Mouse (Mus musculus) hindbrain, postnatal 0 days (tissue): ENCODE data around the gene Psmb8. TPM values are rescaled to one million over a fixed set of nuclear protein-coding genes. Genes with fewer than 3 reads are reported as not detected.
"Not testable (repeated sequence)": the region's sequence is repeated elsewhere in the genome, so short reads cannot be mapped to it uniquely, and the experiment has no call there.

ENCODE experiments used
- ATAC-seq: fragments of 200-750 bp; cut with Nextera tagmentation; 2 replicates; pipeline ENCODE4 v1.8.0; 2017; ENCODE audit warnings: mild to moderate bottlenecking, moderate TSS enrichment, moderate library complexity
- DNase-seq: peaks from one replicate; pipeline ENCODE4 v3.0.0-alpha.2; 2015; ENCODE audit warnings: low spot score
- H3K27ac ChIP-seq: fragments of 300-500 bp; sonication (generic); 2 replicates; pipeline ENCODE4 v1.5.1; 2014; ENCODE audit warnings: mild to moderate bottlenecking
- H3K27me3 ChIP-seq: fragments of 300-500 bp; sonication (generic); 2 replicates; pipeline ENCODE4 v1.6.1; 2014; ENCODE audit warnings: low read length, mixed read lengths; ENCODE audit not compliant: insufficient read depth
- H3K36me3 ChIP-seq: fragments of 300-500 bp; sonication (generic); 2 replicates; pipeline ENCODE4 v1.6.1; 2014; ENCODE audit warnings: low read length, mixed read lengths; ENCODE audit not compliant: insufficient read depth
- H3K4me1 ChIP-seq: fragments of 300-500 bp; sonication (generic); 2 replicates; pipeline ENCODE4 v1.6.1; 2014; ENCODE audit warnings: antibody characterized with exemption, low read length, mixed read lengths; ENCODE audit not compliant: insufficient read depth
- H3K4me2 ChIP-seq: fragments of 300-500 bp; sonication (generic); 2 replicates; pipeline ENCODE4 v1.6.1; 2014; ENCODE audit warnings: low read depth, mild to moderate bottlenecking, low read length, moderate library complexity, mixed read lengths
- H3K4me3 ChIP-seq: fragments of 300-500 bp; sonication (generic); 2 replicates; pipeline ENCODE4 v1.5.1; 2014; ENCODE audit warnings: low read length
- H3K9ac ChIP-seq: fragments of 300-500 bp; sonication (generic); replicated peaks from 2 replicates; pipeline ENCODE4 v1.6.1; 2014; ENCODE audit warnings: mild to moderate bottlenecking, low read length, moderate library complexity, mixed read lengths
- H3K9me3 ChIP-seq: fragments of 300-500 bp; sonication (generic); 2 replicates; pipeline ENCODE4 v1.6.1; 2016; ENCODE audit warnings: low read length, mixed read lengths
- CTCF ChIP-seq: IDR thresholded peaks from 2 replicates; pipeline ENCODE4 v1.5.1; 2016; ENCODE audit warnings: antibody characterized with exemption, control low read depth, low read depth
- WGBS: fragments of 180-500 bp; shearing (Covaris S2); extraction: QIAGEN DNeasy Blood & Tissue Kit; methylation state at CpG from one replicate; pipeline ENCODE4 v1.1.7; 2014; 5-methylcytosine and 5-hydroxymethylcytosine counted together
- polyA plus RNA-seq: library from polyadenylated mRNA; unstranded; fragments of >200 nt; fragmentation: Nextera tagmentation; extraction: Ambion mirVana; gene quantifications from 2 replicates; pipeline ENCODE4 v1.2.1, GENCODE M21; 2015
- total RNA-seq: library from RNA; depleted of rRNA; stranded (reverse); fragments of >200 nt; gene quantifications from 2 replicates; pipeline ENCODE4 v1.2.3, GENCODE M21; 2014

Psmb8 gene
- total and polyA plus RNA-seq, 2 experiments from 2014 or later = 2.8 to 6.9 TPM

GRCm38 (mm10) chr17:34217986-34218385 lies 20.5 kb downstream of the Psmb8 start:
- no peak for TF ChIP-seq CTCF
- H3K9me3 ChIP-seq = no peaks in the 10 kb centered on the region
- no peak overlapping the region for H3K4me2 ChIP-seq
- DNase-seq (no peak), ATAC-seq (no peak)
- H3K27me3 ChIP-seq = peaks cover 4% of the 10 kb centered on the region
- 86% methylated on average over 5 of the region's 5 CpGs for WGBS
- no peak overlapping the region for H3K27ac ChIP-seq
- no peaks in the 10 kb centered on the region for H3K4me1 ChIP-seq
- H3K9ac ChIP-seq = no peak overlapping the region
- no peak overlapping the region for H3K4me3 ChIP-seq
- H3K36me3 ChIP-seq = no peaks in the 10 kb centered on the region

- TF ChIP-seq CTCF = no peak
- Histone ChIP-seq H3K36me3 (no peaks in the 10 kb centered on the region), H3K4me2 (no peak overlapping the region), H3K27ac (no peak overlapping the region), H3K27me3 (peaks cover 4% of the 10 kb centered on the region), H3K4me1 (no peaks in the 10 kb centered on the region), H3K9ac (no peak overlapping the region), H3K9me3 (no peaks in the 10 kb centered on the region), H3K4me3 (no peak overlapping the region)
- DNase-seq = peak; percentile 45
- peak; percentile 59; the same call in 1 of the 2 replicates for ATAC-seq
- WGBS = 53% methylated on average over 11 of the region's 11 CpGs
Measured at GRCm38 (mm10) chr17:34218675-34219074, 21.2 kb downstream of the Psmb8 start.

- DNase-seq (peak; percentile 15), ATAC-seq (0 out of 2 replicates have a peak, but pooled peaks have one; percentile 40)
- not testable (repeated sequence) for H3K4me2 ChIP-seq, H3K27me3 ChIP-seq, H3K27ac ChIP-seq, H3K9me3 ChIP-seq, H3K9ac ChIP-seq, H3K4me1 ChIP-seq, H3K4me3 ChIP-seq, H3K36me3 ChIP-seq
- TF ChIP-seq CTCF = peak; percentile 64
- WGBS = 92% methylated on average over 8 of the region's 11 CpGs
Measured at GRCm38 (mm10) chr17:34219096-34219495, 21.6 kb downstream of the Psmb8 start.

GRCm38 (mm10) chr17:34219801-34220200 lies 22.3 kb downstream of the Psmb8 start:
- H3K4me1 ChIP-seq, H3K27ac ChIP-seq, H3K4me3 ChIP-seq, H3K36me3 ChIP-seq, H3K9me3 ChIP-seq, DNase-seq, H3K27me3 ChIP-seq, H3K4me2 ChIP-seq, ATAC-seq, H3K9ac ChIP-seq: not testable (repeated sequence)
- 89% methylated on average over 3 of the region's 7 CpGs for WGBS

- H3K27me3 ChIP-seq, H3K9ac ChIP-seq, DNase-seq, H3K4me3 ChIP-seq, H3K9me3 ChIP-seq, H3K4me1 ChIP-seq, H3K36me3 ChIP-seq, H3K4me2 ChIP-seq, H3K27ac ChIP-seq, ATAC-seq: not testable (repeated sequence)
- WGBS = 90% methylated on average over 3 of the region's 16 CpGs
Measured at GRCm38 (mm10) chr17:34220401-34220800, 22.9 kb downstream of the Psmb8 start.

GRCm38 (mm10) chr17:34224816-34225215 lies 27.3 kb downstream of the Psmb8 start:
- no peaks in the 10 kb centered on the region for H3K36me3 ChIP-seq
- no peak overlapping the region for H3K4me2 ChIP-seq
- DNase-seq = no peak
- WGBS = 97% methylated on average over 3 of the region's 3 CpGs
- H3K4me1 ChIP-seq = no peaks in the 10 kb centered on the region
- no peak overlapping the region for H3K9ac ChIP-seq
- no peaks in the 10 kb centered on the region for H3K27me3 ChIP-seq
- no peak overlapping the region for H3K27ac ChIP-seq
- no peak for TF ChIP-seq CTCF
- no peak overlapping the region for H3K4me3 ChIP-seq
- H3K9me3 ChIP-seq = no peaks in the 10 kb centered on the region
- no peak for ATAC-seq

- WGBS = 95% methylated on average over 8 of the region's 8 CpGs
- H3K4me1 ChIP-seq = no peaks in the 10 kb centered on the region
- H3K36me3 ChIP-seq = no peaks in the 10 kb centered on the region
- no peak for TF ChIP-seq CTCF
- DNase-seq (no peak), ATAC-seq (no peak)
- no peaks in the 10 kb centered on the region for H3K27me3 ChIP-seq
- H3K9ac ChIP-seq = no peak overlapping the region
- H3K9me3 ChIP-seq = no peaks in the 10 kb centered on the region
- no peak overlapping the region for H3K4me2 ChIP-seq
- no peak overlapping the region for H3K27ac ChIP-seq
- H3K4me3 ChIP-seq = no peak overlapping the region
Measured at GRCm38 (mm10) chr17:34225426-34225825, 27.9 kb downstream of the Psmb8 start.

GRCm38 (mm10) chr17:34225911-34226310 lies 28.4 kb downstream of the Psmb8 start:
- not testable (repeated sequence) for H3K4me3 ChIP-seq, H3K27me3 ChIP-seq, H3K27ac ChIP-seq, H3K9me3 ChIP-seq, ATAC-seq, H3K36me3 ChIP-seq, H3K9ac ChIP-seq, H3K4me1 ChIP-seq, H3K4me2 ChIP-seq, DNase-seq
- WGBS = 98% methylated on average over 13 of the region's 23 CpGs

GRCm38 (mm10) chr17:34230971-34231370 lies 33.5 kb downstream of the Psmb8 start:
- not testable (repeated sequence) for ATAC-seq, H3K9me3 ChIP-seq, H3K9ac ChIP-seq, H3K36me3 ChIP-seq, H3K4me3 ChIP-seq, H3K4me2 ChIP-seq, H3K27ac ChIP-seq, H3K4me1 ChIP-seq, H3K27me3 ChIP-seq, DNase-seq
- WGBS = 95% methylated on average over 7 of the region's 9 CpGs

GRCm38 (mm10) chr17:34232021-34232420 lies 34.5 kb downstream of the Psmb8 start:
- not testable (repeated sequence) for H3K4me1 ChIP-seq, H3K4me3 ChIP-seq, H3K9me3 ChIP-seq, H3K4me2 ChIP-seq, H3K27ac ChIP-seq, H3K36me3 ChIP-seq, ATAC-seq, H3K9ac ChIP-seq, DNase-seq, H3K27me3 ChIP-seq
- WGBS = 100% methylated on average over 3 of the region's 7 CpGs
